Mouse (Mus musculus) megakaryocyte, embryonic 14.5 days (primary cell): ENCODE results near the gene Hus1.

Experiments used
- FLI1 ChIP-seq: IDR thresholded peaks from 2 replicates; pipeline ENCODE4 v1.6.1; 2012; ENCODE audit warnings: low read length, inconsistent platforms, mixed read lengths
- GATA1 ChIP-seq: IDR thresholded peaks from 3 replicates; pipeline ENCODE4 v1.6.1; 2012; ENCODE audit warnings: mixed read lengths, low read length, inconsistent platforms, borderline replicate concordance

- TF ChIP-seq FLI1: no peak
- TF ChIP-seq GATA1: no peak
These were observed 62.1 kb downstream of the Hus1 start for GRCm38 (mm10) chr11:8948871-8949270.
